Mouse (Mus musculus) hindbrain, embryonic 14.5 days (tissue): ENCODE measurements at regions not wholly inside any gene's neighbourhood (a gene's known extent, or its start where the extent isn't known, plus 50 kb on each side); places are given as distances from the start of the nearest gene placed in this dataset.

Experiments
- ATAC-seq: fragments of 200-750 bp; cut with Nextera tagmentation; 2 replicates; pipeline ENCODE4 v1.8.0; 2017; ENCODE audit warnings: moderate number of reproducible peaks, mild to moderate bottlenecking, moderate TSS enrichment, moderate library complexity; ENCODE audit not compliant: low FRiP score
- DNase-seq: peaks from one replicate; pipeline ENCODE4 v3.0.0-alpha.2; 2015; ENCODE audit warnings: low spot score
- H3K27ac ChIP-seq: fragments of 300-500 bp; sonication (generic); 2 replicates; pipeline ENCODE4 v1.5.1; 2014; ENCODE audit warnings: mild to moderate bottlenecking, moderate library complexity
- H3K27me3 ChIP-seq: fragments of 300-500 bp; sonication (generic); 2 replicates; pipeline ENCODE4 v1.6.1; 2014; ENCODE audit warnings: mild to moderate bottlenecking, low read length, mixed read lengths; ENCODE audit not compliant: control insufficient read depth, insufficient read depth
- H3K36me3 ChIP-seq: fragments of 300-500 bp; sonication (generic); replicated peaks from 2 replicates; pipeline ENCODE4 v1.6.1; 2014; ENCODE audit not compliant: control insufficient read depth, insufficient read depth
- H3K4me1 ChIP-seq: fragments of 300-500 bp; sonication (generic); replicated peaks from 2 replicates; pipeline ENCODE4 v1.6.1; 2014; ENCODE audit warnings: antibody characterized with exemption, low read length, mixed read lengths; ENCODE audit not compliant: control insufficient read depth, insufficient read depth
- H3K4me2 ChIP-seq: fragments of 300-500 bp; sonication (generic); replicated peaks from 2 replicates; pipeline ENCODE4 v1.6.1; 2014; ENCODE audit warnings: mild to moderate bottlenecking, moderate library complexity
- H3K4me3 ChIP-seq: fragments of 300-500 bp; sonication (generic); replicated peaks from 2 replicates; pipeline ENCODE4 v1.5.1; 2014; ENCODE audit warnings: mild to moderate bottlenecking, low read length
- H3K9ac ChIP-seq: fragments of 300-500 bp; sonication (generic); 2 replicates; pipeline ENCODE4 v1.6.1; 2014
- H3K9me3 ChIP-seq: fragments of 300-500 bp; sonication (generic); 2 replicates; pipeline ENCODE4 v1.6.1; 2016; ENCODE audit warnings: low read length; ENCODE audit not compliant: control insufficient read depth
- WGBS: fragments of 180-500 bp; shearing (Covaris S2); extraction: QIAGEN DNeasy Blood & Tissue Kit; methylation state at CpG from one replicate; pipeline ENCODE4 v1.1.7; 2014; 5-methylcytosine and 5-hydroxymethylcytosine counted together

- Histone ChIP-seq H3K9me3 (0 out of 2 replicates have a peak, but pooled peaks cover 3% of the 10 kb centered on the region), H3K27ac (no peak overlapping the region), H3K36me3 (no peaks in the 10 kb centered on the region), H3K27me3 (no peaks in the 10 kb centered on the region), H3K4me2 (no peak overlapping the region), H3K9ac (no peak overlapping the region), H3K4me3 (no peak overlapping the region), H3K4me1 (no peaks in the 10 kb centered on the region)
- DNase-seq (no peak), ATAC-seq (no peak)
- 79% methylated on average over 8 of the region's 8 CpGs for WGBS
Measured at GRCm38 (mm10) chr9:116342446-116343085, 167.4 kb upstream of the Tgfbr2 start.

DNA sequence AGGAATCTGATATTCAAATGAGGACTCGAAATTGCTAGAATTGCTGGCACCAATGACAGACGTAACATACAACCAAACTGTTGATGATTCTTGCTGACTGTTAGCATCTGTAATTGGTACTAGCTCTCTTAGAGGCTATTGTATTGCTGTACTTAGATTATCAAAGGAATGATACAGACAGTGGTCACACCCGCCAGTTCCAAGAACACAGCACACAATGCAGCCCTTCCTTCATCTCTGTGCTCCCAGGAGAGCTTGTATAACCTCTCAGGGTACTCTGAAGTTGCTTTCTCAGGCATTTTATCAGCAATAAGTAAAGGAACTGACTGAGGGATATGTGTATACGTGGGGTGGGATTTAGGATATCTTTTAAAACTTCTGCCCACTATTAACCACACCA lies 166.8 kb upstream of the Tgfbr2 start:
- H3K9me3 ChIP-seq: 0 out of 2 replicates have a peak, but pooled peaks cover 3% of the 10 kb centered on the region
- H3K36me3 ChIP-seq: no peaks in the 10 kb centered on the region
- H3K27ac ChIP-seq: no peak overlapping the region
- WGBS: 77% methylated on average over 4 of the region's 4 CpGs
- H3K4me2 ChIP-seq: no peak overlapping the region
- ATAC-seq: no peak
- H3K4me3 ChIP-seq: no peak overlapping the region
- H3K27me3 ChIP-seq: no peaks in the 10 kb centered on the region
- H3K4me1 ChIP-seq: no peaks in the 10 kb centered on the region
- no peak overlapping the region for H3K9ac ChIP-seq
- DNase-seq: no peak

DNA sequence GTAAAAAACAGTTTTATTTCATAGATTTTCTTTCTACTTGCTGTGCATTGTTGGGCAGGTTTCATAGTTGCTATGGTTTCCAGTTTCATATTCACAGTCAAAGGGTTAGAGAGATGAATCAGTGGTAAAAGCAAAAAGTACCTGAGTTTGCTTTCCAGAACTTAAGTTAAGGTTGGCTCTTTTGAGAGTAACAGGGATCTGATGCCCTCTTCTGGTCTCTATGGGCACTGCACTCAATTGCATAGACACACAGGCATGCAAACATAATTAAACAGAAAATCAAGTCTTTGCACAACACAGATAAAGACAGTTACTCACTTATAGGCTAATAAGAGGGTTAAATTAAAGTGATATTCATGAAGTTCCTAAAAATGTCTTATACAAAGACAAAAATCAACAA lies 165.8 kb upstream of the Tgfbr2 start:
- Histone ChIP-seq H3K36me3 (no peaks in the 10 kb centered on the region), H3K27ac (no peak overlapping the region), H3K9me3 (0 out of 2 replicates have a peak, but pooled peaks cover 3% of the 10 kb centered on the region), H3K4me2 (no peak overlapping the region), H3K4me1 (no peaks in the 10 kb centered on the region), H3K9ac (no peak overlapping the region), H3K4me3 (no peak overlapping the region), H3K27me3 (no peaks in the 10 kb centered on the region)
- ATAC-seq (no peak), DNase-seq (no peak)

DNA sequence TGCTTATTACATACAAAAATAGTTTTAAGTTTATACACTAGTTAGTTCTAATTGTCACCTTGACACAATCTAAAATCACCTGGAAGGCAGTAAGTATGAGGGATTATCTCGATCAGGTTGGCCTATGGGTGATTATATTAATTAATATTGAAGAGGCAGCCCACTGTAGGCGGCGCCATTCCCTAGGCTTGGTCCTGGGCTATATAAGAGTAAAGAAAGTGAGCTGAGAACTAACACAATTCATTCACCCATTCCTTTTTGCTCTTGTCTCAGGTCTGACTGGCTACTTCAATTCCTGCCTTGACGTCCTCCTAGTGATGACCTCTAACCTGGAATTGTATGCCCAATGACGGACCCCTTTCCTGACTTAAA lies 163.6 kb upstream of the Tgfbr2 start:
- 0 out of 2 replicates have a peak, but pooled peaks cover 3% of the 10 kb centered on the region for H3K9me3 ChIP-seq
- ATAC-seq (no peak), DNase-seq (no peak)
- no peaks in the 10 kb centered on the region for H3K27me3 ChIP-seq
- H3K4me2 ChIP-seq: no peak overlapping the region
- H3K4me3 ChIP-seq: no peak overlapping the region
- no peak overlapping the region for H3K9ac ChIP-seq
- H3K27ac ChIP-seq: no peak overlapping the region
- no peaks in the 10 kb centered on the region for H3K36me3 ChIP-seq
- WGBS: 92% methylated on average over 5 of the region's 5 CpGs
- no peaks in the 10 kb centered on the region for H3K4me1 ChIP-seq

DNA sequence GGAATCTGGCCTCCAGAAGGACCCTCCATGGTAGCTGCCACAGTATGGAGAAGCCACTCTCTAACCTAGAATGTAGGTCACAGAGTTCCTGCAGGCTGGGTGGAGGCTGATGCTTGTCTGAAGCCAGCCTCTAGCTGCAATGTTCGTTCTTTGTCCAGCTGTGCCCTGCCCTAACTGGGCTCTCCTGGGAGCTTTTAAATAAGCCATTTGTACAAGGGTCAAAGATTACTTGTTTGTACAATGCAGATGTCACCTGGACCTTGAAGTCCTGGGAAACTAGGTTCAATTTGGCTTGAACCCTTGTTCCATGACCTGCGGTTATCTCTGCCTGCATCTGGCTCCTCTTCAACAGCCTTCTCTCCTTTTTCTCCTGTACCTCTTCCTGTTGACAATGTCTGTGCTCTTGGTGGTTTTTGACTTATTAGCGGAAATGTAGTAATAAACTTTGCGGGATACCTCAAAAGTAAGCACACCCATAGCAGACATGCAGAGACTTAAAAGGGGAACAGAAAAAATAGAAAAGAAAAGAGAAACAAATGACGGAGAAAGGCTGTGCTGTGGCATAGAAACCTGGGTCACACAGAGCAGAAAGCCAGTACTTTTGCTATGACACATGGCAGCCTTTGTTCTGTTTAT lies 163.1 kb upstream of the Tgfbr2 start:
- 0 out of 2 replicates have a peak, but pooled peaks cover 3% of the 10 kb centered on the region for H3K9me3 ChIP-seq
- H3K4me1 ChIP-seq: no peaks in the 10 kb centered on the region
- ATAC-seq: no peak
- no peak overlapping the region for H3K9ac ChIP-seq
- no peaks in the 10 kb centered on the region for H3K36me3 ChIP-seq
- no peaks in the 10 kb centered on the region for H3K27me3 ChIP-seq
- H3K4me3 ChIP-seq: no peak overlapping the region
- no peak overlapping the region for H3K27ac ChIP-seq
- no peak overlapping the region for H3K4me2 ChIP-seq
- 81% methylated on average over 5 of the region's 5 CpGs for WGBS
- no peak for DNase-seq

DNA sequence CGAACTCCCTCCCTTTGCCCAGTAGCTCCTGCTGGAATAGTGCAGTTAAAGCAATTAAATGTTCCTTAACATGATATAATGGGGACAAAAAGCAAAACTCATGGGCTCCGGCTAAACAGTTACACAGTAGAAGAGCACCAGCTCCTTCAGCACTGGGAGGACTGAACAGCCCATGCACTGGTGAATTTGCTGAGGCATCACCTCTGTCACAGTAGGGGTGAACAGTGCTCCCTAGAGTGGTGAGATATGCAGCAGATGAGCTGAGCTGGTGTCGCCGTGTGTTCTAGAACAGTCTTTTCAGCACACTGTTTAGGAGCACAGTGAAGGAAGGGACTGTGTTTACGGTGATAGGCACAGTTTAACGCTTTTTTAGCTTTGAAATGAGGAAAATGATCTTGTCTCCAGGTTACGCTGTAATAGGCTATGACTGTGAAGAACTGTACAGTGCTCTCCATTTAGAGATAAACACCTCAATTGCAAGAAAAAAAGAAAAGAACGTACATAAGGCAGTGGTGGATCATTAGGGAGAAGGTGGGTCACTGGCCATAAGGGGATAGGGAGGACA lies 162.4 kb upstream of the Tgfbr2 start:
- ATAC-seq: no peak
- 0 out of 2 replicates have a peak, but pooled peaks cover 3% of the 10 kb centered on the region for H3K9me3 ChIP-seq
- H3K27ac ChIP-seq: no peak overlapping the region
- no peaks in the 10 kb centered on the region for H3K27me3 ChIP-seq
- no peaks in the 10 kb centered on the region for H3K4me1 ChIP-seq
- H3K4me3 ChIP-seq: no peak overlapping the region
- H3K9ac ChIP-seq: no peak overlapping the region
- WGBS: 93% methylated on average over 8 of the region's 8 CpGs
- H3K4me2 ChIP-seq: no peak overlapping the region
- H3K36me3 ChIP-seq: no peaks in the 10 kb centered on the region
- DNase-seq: no peak

DNA sequence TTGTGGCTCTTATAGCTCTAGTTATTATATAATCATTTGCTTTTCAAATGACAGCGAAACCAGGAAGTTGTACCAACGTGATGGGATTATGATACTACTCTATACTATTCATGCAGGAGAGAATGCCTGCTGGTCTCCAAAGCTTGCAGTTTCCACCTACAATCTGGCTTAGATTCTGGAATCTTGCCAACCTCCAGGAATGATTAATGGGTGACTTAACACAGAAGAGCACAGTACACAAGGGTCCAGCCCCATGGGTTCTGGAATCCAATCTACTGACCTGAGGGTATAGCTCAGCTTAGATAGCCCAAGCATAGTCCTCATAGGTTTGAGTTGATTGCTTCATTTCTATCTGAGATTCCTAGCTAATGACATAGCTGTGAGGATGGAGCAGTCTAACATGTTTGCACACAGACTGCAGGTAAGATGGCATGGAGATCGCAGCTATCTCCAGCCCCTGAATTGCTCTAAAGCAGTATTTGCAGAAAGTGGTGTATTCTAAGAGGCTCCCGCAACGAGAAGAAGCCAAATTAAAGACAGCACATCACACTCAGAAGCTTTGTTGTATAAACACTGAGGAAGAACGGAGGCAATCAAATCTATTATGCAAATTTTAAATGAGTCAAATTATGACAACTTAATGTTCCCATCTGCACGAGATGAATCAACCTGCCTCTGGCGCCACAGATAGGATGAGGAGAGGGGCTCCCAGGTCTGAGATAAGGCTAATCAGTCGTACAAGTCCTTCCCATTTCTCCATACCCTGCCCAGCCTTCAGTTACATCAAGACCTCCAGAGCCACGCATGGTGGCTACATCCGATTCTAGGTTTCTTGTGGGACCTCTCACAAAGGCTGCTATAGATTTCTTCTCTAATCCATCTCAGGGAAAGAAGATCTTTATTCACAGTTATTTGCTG lies 160.7 kb upstream of the Tgfbr2 start:
- Histone ChIP-seq H3K27ac (no peak overlapping the region), H3K4me2 (no peak overlapping the region), H3K36me3 (no peaks in the 10 kb centered on the region), H3K27me3 (no peaks in the 10 kb centered on the region), H3K4me1 (no peaks in the 10 kb centered on the region), H3K9me3 (0 out of 2 replicates have a peak, but pooled peaks cover under 1% of the 10 kb centered on the region), H3K9ac (no peak overlapping the region), H3K4me3 (no peak overlapping the region)
- ATAC-seq (no peak), DNase-seq (no peak)
- 85% methylated on average over 11 of the region's 11 CpGs for WGBS

GRCm38 (mm10) chr9:116333956-116334463 lies 158.8 kb upstream of the Tgfbr2 start:
- Histone ChIP-seq H3K4me3 (no peak overlapping the region), H3K9me3 (no peaks in the 10 kb centered on the region), H3K27ac (no peak overlapping the region), H3K27me3 (no peaks in the 10 kb centered on the region), H3K9ac (no peak overlapping the region), H3K4me1 (no peaks in the 10 kb centered on the region), H3K36me3 (no peaks in the 10 kb centered on the region), H3K4me2 (no peak overlapping the region)
- WGBS: 82% methylated on average over 6 of the region's 6 CpGs
- ATAC-seq: no peak
- no peak for DNase-seq
